Mouse (Mus musculus) stomach, postnatal 0 days (tissue): ENCODE results near the gene Pla2g4a.

Source experiments
- CTCF ChIP-seq: IDR thresholded peaks from 2 replicates; pipeline ENCODE4 v1.5.1; 2016; ENCODE audit warnings: antibody characterized with exemption, low read depth, mild to moderate bottlenecking, moderate library complexity
- EP300 ChIP-seq: optimal IDR thresholded peaks from 2 replicates; pipeline ENCODE3; 2016; ENCODE audit warnings: antibody characterized with exemption

DNA sequence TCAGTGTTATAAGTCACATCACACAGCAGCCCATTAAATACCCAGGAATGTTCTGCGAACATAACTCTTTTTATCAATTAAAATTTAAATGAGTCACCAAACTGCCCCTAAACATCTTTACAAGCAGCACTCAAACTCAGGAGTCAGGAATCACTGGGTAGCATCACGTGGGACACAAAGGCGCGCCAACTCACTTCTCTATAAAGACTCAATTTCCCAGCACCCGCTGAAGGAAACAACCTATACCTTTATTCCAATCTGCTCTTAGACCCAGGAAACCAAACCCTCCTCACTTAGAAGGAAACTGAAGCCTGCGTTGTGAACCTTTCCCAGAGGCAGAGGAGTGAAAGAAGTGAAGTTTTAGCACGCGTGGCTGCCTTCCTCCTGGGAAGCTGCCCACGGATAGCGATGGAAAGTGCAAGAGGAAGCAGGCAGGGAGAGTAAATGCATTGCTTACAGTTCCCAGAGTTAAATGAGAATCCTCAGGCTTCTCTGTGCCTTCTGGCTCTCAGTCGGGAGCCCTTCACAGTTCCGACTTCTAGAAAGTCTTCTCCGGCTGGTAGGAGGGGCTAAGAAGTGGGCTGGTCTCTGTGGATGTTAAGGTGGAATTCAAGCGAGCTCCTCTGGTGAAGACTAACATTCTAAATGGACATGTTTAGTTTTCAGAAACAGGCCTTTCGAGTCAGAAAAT, at the start of gene Pla2g4a:
- TF ChIP-seq CTCF (no peak), EP300 (no peak)
